8 mouse cellular contexts compared by ENCODE assay signal in the genomic region with DNA sequence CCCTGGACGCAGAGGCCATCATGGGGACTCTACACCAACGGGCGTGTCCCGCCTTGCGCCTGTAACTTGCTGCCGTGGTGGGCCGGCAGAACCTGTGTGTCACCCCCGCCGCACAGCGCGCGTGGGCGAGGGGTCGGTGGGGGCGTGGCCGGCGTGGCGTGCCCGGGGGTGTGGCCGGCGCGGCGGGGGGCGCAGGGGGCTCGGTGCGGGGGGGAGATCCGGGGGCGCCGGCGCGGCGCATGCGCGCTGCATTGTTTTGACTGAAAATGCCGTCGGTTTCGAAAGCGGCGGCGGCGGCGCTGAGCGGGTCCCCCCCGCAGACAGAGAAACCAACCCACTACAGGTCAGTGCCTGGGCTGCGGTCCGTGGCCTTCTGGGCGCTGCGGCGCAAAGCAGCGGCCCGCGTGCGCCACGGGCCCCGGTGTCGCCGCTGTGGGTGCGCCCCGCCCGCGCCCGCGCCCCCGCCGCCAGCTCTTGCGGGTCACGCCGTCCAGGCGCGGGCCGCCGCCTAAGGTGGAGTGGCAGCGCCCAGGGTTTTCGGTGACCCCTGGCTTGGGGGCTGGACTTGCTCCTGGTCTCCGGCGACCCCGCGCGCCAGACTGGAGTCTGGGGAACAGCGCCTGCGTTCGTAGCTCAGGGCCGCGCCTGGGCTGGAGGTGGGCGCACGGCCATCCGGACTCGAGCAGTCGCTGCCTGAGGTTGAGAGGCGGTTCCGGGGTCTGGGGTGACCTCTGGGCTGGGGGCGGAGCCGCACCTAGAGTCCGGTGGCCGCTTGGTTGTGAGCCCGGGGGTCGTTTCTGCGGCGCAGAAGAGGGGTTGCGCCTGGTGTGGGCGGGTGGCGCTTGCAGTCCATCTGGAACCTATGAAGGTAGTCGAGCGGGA. TPM values are rescaled to one million over a fixed set of nuclear protein-coding genes. Genes with fewer than 3 reads are reported as not detected.
A peak's percentile ranks its signal among the peaks of the same experiment; 100 is the strongest.
DNase-seq lines count a peak whose midpoint lies in the region; ATAC-seq and TF ChIP-seq lines count a peak whose summit lies in the region.

Unkl (plus strand) TSS at position 248 of the 882 bp plus-strand sequence.

- peak; percentile 46 for ATAC-seq in hindbrain, embryonic 13.5 days (ENCODE audit: low FRiP score)

- peaks cover 40% of the 10 kb centered on the region for H3K4me1 ChIP-seq in hindbrain, embryonic 13.5 days (replicated peaks)

- H3K9me3 ChIP-seq in hindbrain, embryonic 13.5 days, result no peaks in the 10 kb centered on the region

- intact Hi-C loops in left cerebral cortex, adult 2 months (cut with DNase I), result loop anchor here (2.0 kb wide), 1 partner anchor 32 kb away; no protein-coding TSS in a partner anchor

- H3K9ac ChIP-seq in hindbrain, embryonic 13.5 days, result peak within 1 kb of the TSS; percentile 95

- H3K4me2 ChIP-seq in hindbrain, embryonic 13.5 days, result peak within 1 kb of the TSS; percentile 95

- peaks cover 55% of the 10 kb centered on the region for H3K79me2 ChIP-seq in macrophage (ENCODE audit: inconsistent target)

- H3K27me3 ChIP-seq in hindbrain, embryonic 13.5 days, result no peaks in the 10 kb centered on the region

- H3K4me3 ChIP-seq in hindbrain, embryonic 13.5 days, result peak within 1 kb of the TSS; percentile 98
- H3K4me3 ChIP-seq in left cerebral cortex, adult 2 months, result peak within 1 kb of the TSS; percentile 88
- peak within 1 kb of the TSS; percentile 52 for H3K4me3 ChIP-seq in macrophage (ENCODE audit: inconsistent target)

- TF ChIP-seq CTCF in left cerebral cortex, adult 2 months (IDR thresholded peaks at IDR 0.05), result no peak

- peaks cover 12% of the 10 kb centered on the region for H3K36me3 ChIP-seq in hindbrain, embryonic 13.5 days
- 0 out of 2 replicates have a peak, but pooled peaks cover 5% of the 10 kb centered on the region for H3K36me3 ChIP-seq in macrophage (ENCODE audit: inconsistent target)

- peak within 1 kb of the TSS; percentile 80 for H3K27ac ChIP-seq in hindbrain, embryonic 13.5 days
- peak within 1 kb of the TSS; percentile 93 for H3K27ac ChIP-seq in left cerebral cortex, adult 2 months
- H3K27ac ChIP-seq in macrophage, result no peak within 1 kb of the TSS

- under 1% methylated on average over 103 of the region's 104 CpGs for WGBS in hindbrain, embryonic 13.5 days
- 1% methylated on average over 82 of the region's 104 CpGs for WGBS in macrophage (ENCODE audit: missing documents)

- peak; percentile 88 for DNase-seq in Muller cell, postnatal 12 days (ENCODE audit: inconsistent ontology term)
- peak; percentile 63 for DNase-seq in cerebellum, adult 9-11 months
- peak; percentile 54 to 61 for DNase-seq in frontal cortex, postnatal 36 days (ENCODE audit: low spot score in 2 of 2)
- peak; percentile 76 to 79 for DNase-seq in left cerebral cortex, adult 2 months (ENCODE audit: extremely low spot score in 1 of 2, low spot score in 2 of 2)
- peak; percentile 67 for DNase-seq in right cerebral cortex, adult 18-20 months
- peak; percentile 75 for DNase-seq in urinary bladder, postnatal 14 days (ENCODE audit: low spot score)

RNA-seq across cellular contexts. Expression of gene Unkl, which starts in this region (rescaled TPM):
- 11.3 and 11.9 TPM in 2 replicates for polyA plus RNA-seq in hindbrain, embryonic 13.5 days (2015; fragmentation: Nextera tagmentation; extraction: Ambion mirVana)
- total RNA-seq in left cerebral cortex, adult 2 months (2021), result 10 to 100 TPM; 39.0 to 40.7 TPM
- total RNA-seq in macrophage (2018; cell fraction: chromatin; rRNA removed), result 10 to 100 TPM in 22 of 26 experiments, 1 to 10 TPM in 4; 4.4 to 46.5 (median 19.0) TPM
- total RNA-seq in macrophage (2018; cell fraction: cytosol; rRNA removed), result 1 to 10 TPM in 25 of 26 experiments, under 1 TPM in 1; 0.78 to 4.7 (median 2.3) TPM
- 10 to 100 TPM in 13 of 26 experiments, 1 to 10 TPM in 13; 2.4 to 26.8 (median 10.0) TPM for total RNA-seq in macrophage (2018; cell fraction: nucleus; rRNA removed)
- polyA plus RNA-seq in macrophage (2018), result 2.4 to 4.9 TPM (median 3.0 TPM) in 3 replicates
